Mouse (Mus musculus) urinary bladder, adult 2 months (tissue): ENCODE data around the gene Vmac. TPM values are rescaled to one million over a fixed set of nuclear protein-coding genes. Genes with fewer than 3 reads are reported as not detected.

Experiments used
- DNase-seq: peaks from one replicate; pipeline ENCODE4 v3.0.0; 2022; ENCODE audit warnings: low spot score
- polyA plus RNA-seq: library from polyadenylated mRNA; depleted of rRNA; stranded (reverse); fragments of >200 nt; gene quantifications from 2 replicates; pipeline ENCODE4 v1.2.3, GENCODE M21; 2012; rRNA removed

The Vmac gene
- 18.2 and 26.4 TPM in 2 replicates for polyA plus RNA-seq

- DNase-seq = peak; percentile 86
Observed at GRCm38 (mm10) chr17:56717363-56718058, at the start of gene Vmac, which contains the start of gene Ndufa11. Gene Vmac (minus strand): TSS chr17:56718022. Gene Ndufa11 (plus strand): TSS chr17:56717767.

- DNase-seq = no peak
Observed at GRCm38 (mm10) chr17:56766631-56767405, 49.0 kb upstream of the Vmac start.

- no peak for DNase-seq
Observed at GRCm38 (mm10) chr17:56765431-56765830, 47.6 kb upstream of the Vmac start.

GRCm38 (mm10) chr17:56764474-56765354 is 46.9 kb upstream of the Vmac start, which contains the start of gene Dus3l:
Gene Dus3l (plus strand): TSS chr17:56764757.
- peak; percentile 95 for DNase-seq

GRCm38 (mm10) chr17:56763741-56764250 is 46.0 kb upstream of the Vmac start:
- DNase-seq = no peak

- DNase-seq = no peak
Observed at GRCm38 (mm10) chr17:56762769-56763731, 45.2 kb upstream of the Vmac start.

- DNase-seq = peak; percentile 76
Observed at GRCm38 (mm10) chr17:56761991-56762410, 44.2 kb upstream of the Vmac start.

- DNase-seq = no peak
Observed at GRCm38 (mm10) chr17:56761077-56761476, 43.3 kb upstream of the Vmac start.

GRCm38 (mm10) chr17:56759261-56759660 is 41.4 kb upstream of the Vmac start:
- no peak for DNase-seq

- peak; percentile 67 for DNase-seq
Observed at GRCm38 (mm10) chr17:56758132-56758531, 40.3 kb upstream of the Vmac start.

- peak; percentile 74 for DNase-seq
Observed at GRCm38 (mm10) chr17:56757416-56758123, 39.7 kb upstream of the Vmac start, which contains the start of gene Nrtn. Gene Nrtn (minus strand): TSS chr17:56757530.

GRCm38 (mm10) chr17:56756703-56757399 is 39.0 kb upstream of the Vmac start:
- DNase-seq = peak; percentile 41

- no peak for DNase-seq
Observed at GRCm38 (mm10) chr17:56754271-56755185, 36.7 kb upstream of the Vmac start.

GRCm38 (mm10) chr17:56753452-56753851 is 35.6 kb upstream of the Vmac start:
- DNase-seq = no peak

GRCm38 (mm10) chr17:56751404-56752072 is 33.7 kb upstream of the Vmac start:
- DNase-seq = no peak

GRCm38 (mm10) chr17:56744173-56744572 is 26.4 kb upstream of the Vmac start:
- DNase-seq = no peak

- DNase-seq = no peak
Observed at GRCm38 (mm10) chr17:56740788-56741160, 23.0 kb upstream of the Vmac start.
